Mouse (Mus musculus) hindbrain, embryonic 13.5 days (tissue): ENCODE results near the gene Itgb3bp. TPM values are rescaled to one million over a fixed set of nuclear protein-coding genes. Genes with fewer than 3 reads are reported as not detected.

ENCODE experiments used
- ATAC-seq: fragments of 200-750 bp; cut with Nextera tagmentation; 2 replicates; pipeline ENCODE4 v1.8.0; 2017; ENCODE audit warnings: moderate TSS enrichment; ENCODE audit not compliant: low FRiP score
- H3K27ac ChIP-seq: fragments of 300-500 bp; sonication (generic); 2 replicates; pipeline ENCODE4 v1.5.1; 2015; ENCODE audit warnings: inconsistent platforms, mild to moderate bottlenecking, moderate library complexity
- H3K27me3 ChIP-seq: fragments of 300-500 bp; sonication (generic); 2 replicates; pipeline ENCODE4 v1.6.1; 2015; ENCODE audit warnings: mild to moderate bottlenecking, inconsistent platforms
- H3K36me3 ChIP-seq: fragments of 300-500 bp; sonication (generic); 2 replicates; pipeline ENCODE4 v1.6.1; 2015; ENCODE audit warnings: mild to moderate bottlenecking, inconsistent platforms
- H3K4me1 ChIP-seq: fragments of 300-500 bp; sonication (generic); replicated peaks from 2 replicates; pipeline ENCODE4 v1.6.1; 2015; ENCODE audit warnings: inconsistent platforms
- H3K4me2 ChIP-seq: fragments of 300-500 bp; sonication (generic); 2 replicates; pipeline ENCODE4 v1.6.1; 2015; ENCODE audit warnings: inconsistent platforms, mild to moderate bottlenecking, moderate library complexity
- H3K4me3 ChIP-seq: fragments of 300-500 bp; sonication (generic); 2 replicates; pipeline ENCODE4 v1.5.1; 2015; ENCODE audit warnings: mild to moderate bottlenecking, inconsistent platforms
- H3K9ac ChIP-seq: fragments of 300-500 bp; sonication (generic); 2 replicates; pipeline ENCODE4 v1.6.1; 2015; ENCODE audit warnings: mild to moderate bottlenecking, inconsistent platforms
- H3K9me3 ChIP-seq: fragments of 300-500 bp; sonication (generic); 2 replicates; pipeline ENCODE4 v1.6.1; 2016; ENCODE audit warnings: inconsistent platforms
- WGBS: fragments of 180-500 bp; shearing (Covaris S2); methylation state at CpG from one replicate; pipeline ENCODE4 v1.1.7; 2015; 5-methylcytosine and 5-hydroxymethylcytosine counted together
- polyA plus RNA-seq: library from polyadenylated mRNA; unstranded; fragments of >200 nt; fragmentation: Nextera tagmentation; extraction: Ambion mirVana; gene quantifications from 2 replicates; pipeline ENCODE4 v1.2.1, GENCODE M21; 2015

Gene Itgb3bp
- 18.5 and 18.7 TPM in 2 replicates for polyA plus RNA-seq

DNA sequence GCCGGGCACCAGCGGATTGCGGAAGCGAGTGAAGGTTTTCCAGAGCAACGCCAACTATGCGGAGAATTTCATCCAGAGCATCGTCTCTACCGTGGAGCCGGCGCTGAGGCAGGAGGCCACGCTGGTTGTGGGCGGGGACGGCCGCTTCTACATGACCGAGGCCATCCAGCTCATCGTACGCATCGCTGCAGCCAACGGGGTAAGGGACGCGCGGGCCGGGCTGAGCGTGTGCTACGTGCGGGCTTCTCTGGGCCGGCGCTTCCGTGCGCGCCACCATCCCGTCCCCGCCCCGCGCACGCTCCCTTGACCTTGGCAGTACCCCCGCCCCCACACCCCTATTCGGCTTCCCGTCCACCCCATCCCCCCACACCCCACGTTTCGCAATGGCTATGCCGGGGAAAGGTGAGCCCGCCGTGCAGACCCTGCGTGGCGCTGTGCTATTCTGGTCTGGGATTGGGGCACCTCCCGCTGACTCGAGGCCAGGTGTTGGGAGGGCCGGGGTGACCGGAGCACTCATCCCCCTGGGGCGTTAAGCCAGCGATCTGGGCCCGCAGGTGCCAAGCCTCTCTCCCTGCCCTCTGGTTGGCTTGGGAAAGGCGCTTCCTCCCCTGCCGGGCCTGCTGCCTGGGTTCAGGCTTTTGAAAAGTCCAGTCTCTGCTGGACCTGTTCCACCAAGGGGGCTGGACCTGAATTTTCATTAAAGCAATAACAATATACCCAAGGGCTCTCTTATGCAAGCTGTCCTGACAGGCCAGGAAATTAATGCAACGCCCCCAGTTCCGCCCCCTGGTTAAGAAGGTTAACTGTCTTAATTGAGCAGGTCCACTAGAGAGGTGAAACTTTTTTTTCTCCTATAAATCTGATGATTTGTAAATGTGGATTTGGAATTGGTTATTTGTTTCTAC is at the start of gene Itgb3bp:
Gene Itgb3bp (minus strand): TSS at position 201 of the 905 bp plus-strand sequence.
- peak; percentile 97 for ATAC-seq
- WGBS = under 1% methylated on average over 55 of the region's 57 CpGs
- H3K9ac ChIP-seq = peak within 1 kb of the TSS; percentile 79

DNA sequence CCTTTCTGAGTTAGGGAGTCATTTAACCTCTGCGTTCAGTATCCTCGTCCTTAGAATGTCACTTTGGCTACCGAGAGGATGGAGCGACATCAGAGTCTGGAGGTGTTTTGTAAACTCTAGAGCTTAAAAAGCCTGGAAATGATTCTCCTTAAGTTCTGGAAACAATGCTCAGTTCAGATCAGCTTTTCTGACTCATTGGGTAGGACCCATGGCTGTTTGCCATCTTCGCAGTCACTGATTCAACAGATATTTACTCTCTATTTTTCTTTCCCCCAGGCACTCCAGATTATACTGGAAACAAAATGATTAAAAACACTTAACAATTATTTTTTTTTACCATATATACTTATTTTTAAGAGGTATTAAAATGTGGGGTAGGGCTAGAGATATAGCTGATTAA is 49.7 kb upstream of the Itgb3bp start:
- Histone ChIP-seq H3K9me3 (no peaks in the 10 kb centered on the region), H3K27ac (no peak overlapping the region), H3K4me1 (no peaks in the 10 kb centered on the region; the same call in 1 of the 2 replicates), H3K4me2 (no peak overlapping the region), H3K4me3 (no peak overlapping the region), H3K27me3 (no peaks in the 10 kb centered on the region), H3K36me3 (0 out of 2 replicates have a peak, but pooled peaks cover 6% of the 10 kb centered on the region), H3K9ac (no peak overlapping the region)
- ATAC-seq = no peak
- WGBS = 93% methylated on average over 5 of the region's 5 CpGs

More for the DNA sequence above, at the start of gene Itgb3bp:
- Histone ChIP-seq H3K9me3 (no peaks in the 10 kb centered on the region), H3K27me3 (no peaks in the 10 kb centered on the region), H3K27ac (peak within 1 kb of the TSS; percentile 83), H3K4me2 (peak within 1 kb of the TSS; percentile 93), H3K4me3 (peak within 1 kb of the TSS; percentile 52), H3K4me1 (peaks cover 23% of the 10 kb centered on the region), H3K36me3 (no peaks in the 10 kb centered on the region)

DNA sequence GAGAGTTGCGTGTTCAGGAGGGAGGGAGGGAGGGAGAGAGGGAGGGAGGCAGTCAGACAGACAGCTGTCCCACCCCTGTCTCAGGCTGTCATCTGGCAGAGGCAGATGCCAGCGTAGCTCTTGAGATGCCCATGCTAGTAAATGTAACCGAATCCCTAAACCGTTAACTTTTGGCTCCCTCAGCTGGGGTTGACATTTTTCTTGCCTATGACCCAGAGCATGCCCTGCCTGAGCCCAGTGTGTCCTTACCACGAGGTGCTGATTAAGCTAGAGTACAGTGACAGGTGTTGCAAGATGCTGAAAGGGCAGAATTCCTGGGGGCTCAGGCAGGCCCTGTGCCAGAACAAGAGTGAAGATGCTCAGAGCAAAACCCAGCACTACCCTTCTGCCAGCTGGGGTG is 44.8 kb upstream of the Itgb3bp start:
- Histone ChIP-seq H3K36me3 (peaks cover 7% of the 10 kb centered on the region; the same call in 1 of the 2 replicates), H3K4me2 (no peak overlapping the region), H3K4me1 (peaks cover 7% of the 10 kb centered on the region; the same call in 1 of the 2 replicates), H3K4me3 (no peak overlapping the region), H3K27me3 (no peaks in the 10 kb centered on the region), H3K9me3 (no peaks in the 10 kb centered on the region), H3K27ac (no peak overlapping the region), H3K9ac (no peak overlapping the region)
- 73% methylated on average over 5 of the region's 5 CpGs for WGBS
- ATAC-seq = no peak

DNA sequence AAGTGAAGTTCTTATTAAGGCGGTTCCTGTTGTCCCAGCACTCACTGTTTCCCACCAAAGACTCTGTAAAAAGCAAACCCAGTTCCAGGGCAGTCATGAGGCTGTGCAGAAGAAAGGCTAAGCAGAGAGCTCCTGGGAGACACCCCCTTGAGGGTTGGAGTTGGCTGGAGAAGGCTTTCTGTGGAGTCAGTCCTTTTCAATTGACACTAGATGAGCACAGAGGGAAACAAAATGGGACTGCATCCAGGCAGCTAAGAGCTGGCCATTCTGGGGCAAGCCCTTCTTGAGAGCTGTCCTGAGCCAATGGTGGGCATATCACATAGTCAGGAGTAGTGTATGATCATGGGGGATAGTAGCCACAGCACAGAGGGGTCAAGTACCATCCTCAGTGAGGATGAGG is 44.3 kb upstream of the Itgb3bp start:
- no peak overlapping the region for H3K27ac ChIP-seq
- WGBS = 93% methylated on average over 1 of the region's 1 CpGs
- ATAC-seq = no peak

DNA sequence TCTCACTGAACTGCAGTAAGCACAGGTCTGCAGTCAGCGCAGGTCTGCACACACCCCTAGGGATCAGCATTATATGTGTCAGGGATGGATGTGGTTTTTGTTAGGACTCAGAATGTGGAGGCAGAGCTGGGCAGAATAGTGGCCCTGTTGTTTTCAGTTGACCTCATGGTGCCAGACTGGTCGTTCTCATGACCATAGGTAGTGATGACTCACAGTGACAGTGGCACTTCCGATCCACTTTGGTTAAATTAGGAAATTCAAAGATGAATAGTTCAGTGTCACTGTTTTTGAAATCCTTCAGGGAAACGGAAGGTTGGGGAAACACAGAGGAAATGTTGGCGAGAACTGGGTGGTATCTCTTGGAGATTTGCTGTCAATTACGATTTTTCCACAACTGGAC is 43.3 kb upstream of the Itgb3bp start:
- H3K36me3 ChIP-seq = peaks cover 7% of the 10 kb centered on the region; the same call in 1 of the 2 replicates
- ATAC-seq = no peak
- H3K27ac ChIP-seq = no peak overlapping the region
- no peak overlapping the region for H3K4me2 ChIP-seq
- H3K4me3 ChIP-seq = no peak overlapping the region
- no peaks in the 10 kb centered on the region for H3K9me3 ChIP-seq
- no peak overlapping the region for H3K9ac ChIP-seq
- WGBS = 94% methylated on average over 6 of the region's 6 CpGs
- H3K27me3 ChIP-seq = no peaks in the 10 kb centered on the region
- peaks cover 10% of the 10 kb centered on the region; the same call in 1 of the 2 replicates for H3K4me1 ChIP-seq

More for the DNA sequence above, 44.3 kb upstream of the Itgb3bp start:
- Histone ChIP-seq H3K36me3 (peaks cover 7% of the 10 kb centered on the region; the same call in 1 of the 2 replicates), H3K9me3 (no peaks in the 10 kb centered on the region), H3K4me2 (no peak overlapping the region), H3K9ac (no peak overlapping the region), H3K4me1 (peaks cover 10% of the 10 kb centered on the region; the same call in 1 of the 2 replicates), H3K27me3 (no peaks in the 10 kb centered on the region), H3K4me3 (no peak overlapping the region)

DNA sequence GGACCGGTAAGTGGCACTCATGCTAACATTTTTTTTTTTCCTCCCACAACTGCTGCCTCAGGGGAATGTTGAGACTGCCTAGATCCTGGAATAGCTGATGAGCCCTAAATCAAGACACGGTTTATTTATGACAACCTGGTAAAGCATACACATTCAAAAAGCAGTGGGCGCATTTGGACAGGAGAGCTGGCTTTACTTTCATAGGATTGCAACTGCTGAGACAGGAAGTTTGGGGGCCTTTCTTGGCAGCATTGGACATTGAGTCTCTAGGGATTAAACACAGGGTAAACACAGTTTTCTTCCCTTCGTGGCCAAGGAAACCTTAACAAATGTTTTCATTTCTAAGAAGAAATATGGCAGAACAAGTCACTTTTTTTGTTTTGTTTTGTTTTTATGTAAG is 40.5 kb upstream of the Itgb3bp start:
- no peak overlapping the region for H3K4me2 ChIP-seq
- H3K27ac ChIP-seq = no peak overlapping the region
- H3K4me3 ChIP-seq = no peak overlapping the region
- WGBS = 62% methylated on average over 4 of the region's 4 CpGs
- no peaks in the 10 kb centered on the region for H3K27me3 ChIP-seq
- no peaks in the 10 kb centered on the region for H3K9me3 ChIP-seq
- H3K4me1 ChIP-seq = peaks cover 10% of the 10 kb centered on the region; the same call in 1 of the 2 replicates
- ATAC-seq = no peak
- H3K36me3 ChIP-seq = peaks cover 16% of the 10 kb centered on the region
- H3K9ac ChIP-seq = no peak overlapping the region

- no peak overlapping the region for H3K9ac ChIP-seq
- peaks cover 10% of the 10 kb centered on the region; the same call in 1 of the 2 replicates for H3K4me1 ChIP-seq
- H3K4me3 ChIP-seq = no peak overlapping the region
- H3K27ac ChIP-seq = no peak overlapping the region
- H3K4me2 ChIP-seq = no peak overlapping the region
- WGBS = 29% methylated on average over 5 of the region's 5 CpGs
- ATAC-seq = no peak
- no peaks in the 10 kb centered on the region for H3K9me3 ChIP-seq
- peaks cover 21% of the 10 kb centered on the region for H3K36me3 ChIP-seq
- no peaks in the 10 kb centered on the region for H3K27me3 ChIP-seq
These were observed 39.7 kb upstream of the Itgb3bp start for GRCm38 (mm10) chr4:99969328-99969727.

- 81% methylated on average over 6 of the region's 6 CpGs for WGBS
- Histone ChIP-seq H3K36me3 (peaks cover 28% of the 10 kb centered on the region), H3K4me2 (no peak overlapping the region), H3K4me3 (no peak overlapping the region), H3K4me1 (peaks cover 10% of the 10 kb centered on the region; the same call in 1 of the 2 replicates), H3K9ac (no peak overlapping the region), H3K9me3 (no peaks in the 10 kb centered on the region), H3K27me3 (no peaks in the 10 kb centered on the region), H3K27ac (no peak overlapping the region)
- no peak for ATAC-seq
These were observed 36.9 kb upstream of the Itgb3bp start for GRCm38 (mm10) chr4:99966555-99966954.

DNA sequence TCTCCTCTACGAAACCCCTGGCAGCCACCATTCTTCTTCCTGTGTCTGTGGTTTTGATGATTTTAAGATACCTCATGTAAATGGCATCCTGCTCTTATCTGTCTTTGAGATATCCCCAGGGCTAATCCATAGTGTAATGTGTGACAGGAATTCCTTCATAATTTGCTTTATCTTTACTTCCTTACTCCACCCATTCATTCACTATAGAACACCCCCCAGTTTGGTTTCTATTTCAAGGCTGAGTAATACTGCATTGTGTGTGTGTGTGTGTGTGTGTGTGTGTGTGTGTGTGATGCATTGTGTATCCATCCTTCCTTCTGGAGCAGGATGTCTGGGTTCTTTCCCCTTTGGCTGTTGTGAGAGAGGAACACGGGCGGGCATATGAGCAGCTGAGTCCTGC is 29.7 kb upstream of the Itgb3bp start:
- 72% methylated on average over 1 of the region's 3 CpGs for WGBS

DNA sequence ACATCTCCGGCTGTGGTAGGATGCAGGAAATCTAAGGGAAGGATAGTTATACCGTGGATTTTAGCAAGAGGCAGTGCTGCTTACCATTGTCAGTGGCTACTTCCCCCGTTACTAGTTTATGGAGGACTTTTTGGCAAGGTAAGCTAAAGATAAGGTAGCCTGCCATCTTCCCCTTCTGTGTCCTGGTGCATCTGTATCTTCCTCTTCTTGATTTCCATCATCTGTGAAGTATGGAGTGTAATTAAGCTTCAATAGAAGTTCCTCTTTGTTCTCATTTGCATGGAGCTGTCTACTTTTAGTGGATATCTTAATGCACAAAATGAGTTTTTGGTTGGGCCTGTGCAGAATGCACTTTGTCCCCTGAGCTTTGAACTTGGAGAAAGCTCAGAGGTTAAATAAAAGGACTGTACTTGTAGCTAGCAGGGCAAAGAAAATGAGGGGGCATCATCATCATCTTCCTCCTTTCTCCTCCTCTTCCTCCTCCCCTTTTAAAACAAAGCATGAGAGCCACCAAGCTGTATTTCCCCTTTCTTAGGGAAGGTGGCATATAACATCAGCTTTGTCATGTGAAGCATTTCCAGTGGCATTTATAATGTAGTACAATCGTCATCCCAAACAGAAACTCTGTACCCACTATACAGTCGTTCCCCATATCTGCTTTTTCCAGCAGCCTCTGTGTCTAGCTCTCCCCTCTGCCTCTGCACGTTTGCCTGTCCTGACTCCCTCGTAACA is 28.6 kb upstream of the Itgb3bp start:
- no peak for ATAC-seq
- Histone ChIP-seq H3K4me1 (no peaks in the 10 kb centered on the region), H3K9me3 (no peaks in the 10 kb centered on the region), H3K4me2 (no peak overlapping the region), H3K9ac (no peak overlapping the region), H3K4me3 (no peak overlapping the region), H3K36me3 (no peaks in the 10 kb centered on the region), H3K27me3 (no peaks in the 10 kb centered on the region), H3K27ac (no peak overlapping the region)
- 86% methylated on average over 7 of the region's 7 CpGs for WGBS

More for the DNA sequence above, 29.7 kb upstream of the Itgb3bp start:
- Histone ChIP-seq H3K4me3 (no peak overlapping the region), H3K27me3 (no peaks in the 10 kb centered on the region), H3K27ac (no peak overlapping the region), H3K4me2 (no peak overlapping the region), H3K4me1 (no peaks in the 10 kb centered on the region), H3K36me3 (peaks cover 9% of the 10 kb centered on the region), H3K9me3 (no peaks in the 10 kb centered on the region), H3K9ac (no peak overlapping the region)
- no peak for ATAC-seq

DNA sequence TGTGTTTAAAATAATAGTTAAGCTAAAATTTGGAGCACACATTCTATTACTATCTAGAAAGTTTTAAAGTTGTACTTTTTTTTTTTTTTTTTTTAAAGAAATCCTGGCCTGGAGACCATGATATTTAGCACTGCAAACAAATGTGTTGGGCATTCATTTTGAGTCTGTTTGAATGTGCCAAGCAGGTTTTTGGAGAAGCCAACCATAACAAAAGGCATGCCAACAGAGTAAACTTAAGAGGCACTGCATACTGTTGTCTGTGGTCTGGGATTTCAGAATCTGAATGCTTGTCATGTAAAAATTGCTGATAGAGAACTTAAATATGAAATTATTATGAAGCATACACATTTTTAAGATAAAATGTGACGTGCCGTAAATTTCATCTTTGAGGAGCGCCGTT is 27.6 kb upstream of the Itgb3bp start:
- H3K4me1 ChIP-seq = no peaks in the 10 kb centered on the region
- no peak overlapping the region for H3K4me2 ChIP-seq
- no peak for ATAC-seq
- H3K27me3 ChIP-seq = no peaks in the 10 kb centered on the region
- no peak overlapping the region for H3K9ac ChIP-seq
- 96% methylated on average over 4 of the region's 4 CpGs for WGBS
- no peaks in the 10 kb centered on the region for H3K9me3 ChIP-seq
- H3K4me3 ChIP-seq = no peak overlapping the region
- H3K36me3 ChIP-seq = no peaks in the 10 kb centered on the region
- no peak overlapping the region for H3K27ac ChIP-seq

GRCm38 (mm10) chr4:99955396-99955795 is 25.8 kb upstream of the Itgb3bp start:
- no peak overlapping the region for H3K4me2 ChIP-seq
- H3K9ac ChIP-seq = no peak overlapping the region
- ATAC-seq = no peak
- H3K4me1 ChIP-seq = no peaks in the 10 kb centered on the region
- no peaks in the 10 kb centered on the region for H3K36me3 ChIP-seq
- no peaks in the 10 kb centered on the region for H3K9me3 ChIP-seq
- no peaks in the 10 kb centered on the region for H3K27me3 ChIP-seq
- H3K4me3 ChIP-seq = no peak overlapping the region
- no peak overlapping the region for H3K27ac ChIP-seq
- WGBS = 82% methylated on average over 10 of the region's 10 CpGs
